ENCODE assay signal across 8 mouse cellular contexts in genomic region chr12:84180701-84181435, GRCm38 (mm10). TPM values are rescaled to one million over a fixed set of nuclear protein-coding genes. Genes with fewer than 3 reads are reported as not detected.
DNase-seq lines count a peak whose midpoint lies in the region; ATAC-seq lines count a peak whose summit lies in the region.

No protein-coding gene starts in this region.

- no peaks in the 10 kb centered on the region for H3K9me3 ChIP-seq in erythroblast, embryonic 14.5 days (ENCODE audit: control insufficient read depth, low read length)
- H3K9me3 ChIP-seq in heart, embryonic 16.5 days (replicated peaks; ENCODE audit: control insufficient read depth, low read length) = no peaks in the 10 kb centered on the region

- peak overlapping the region; percentile 21 for H3K4me3 ChIP-seq in erythroblast, embryonic 14.5 days (replicated peaks)
- no peak overlapping the region for H3K4me3 ChIP-seq in heart, embryonic 16.5 days (ENCODE audit: low read length)

- ATAC-seq in heart, embryonic 16.5 days (replicated peaks; ENCODE audit: extremely low read depth, insufficient read depth, low FRiP score) = peak; percentile 87

- H3K9ac ChIP-seq in heart, embryonic 16.5 days (ENCODE audit: low read length) = peak overlapping the region; percentile 35

- peak; percentile 53 to 54 for DNase-seq in B cell, adult 2 months
- peak; percentile 76 to 80 for DNase-seq in adrenal gland, adult 18-20 months (ENCODE audit: low spot score in 2 of 2)
- DNase-seq in kidney, postnatal 10 days = peak; percentile 85
- peak; percentile 88 for DNase-seq in lung, postnatal 10 days
- peak; percentile 70 for DNase-seq in skeletal muscle tissue, adult 2 months (ENCODE audit: low read depth, low spot score)
- no peak for DNase-seq in embryo, embryonic 10 days (ENCODE audit: low spot score)

- no peaks in the 10 kb centered on the region for H3K27me3 ChIP-seq in erythroblast, embryonic 14.5 days (ENCODE audit: control insufficient read depth)
- no peaks in the 10 kb centered on the region for H3K27me3 ChIP-seq in heart, embryonic 16.5 days (ENCODE audit: control insufficient read depth, insufficient read depth, low read length)

- peaks cover 85% of the 10 kb centered on the region for H3K36me3 ChIP-seq in erythroblast, embryonic 14.5 days (ENCODE audit: control insufficient read depth)
- no peaks in the 10 kb centered on the region for H3K36me3 ChIP-seq in heart, embryonic 16.5 days (ENCODE audit: control insufficient read depth, insufficient read depth)

- peak overlapping the region; percentile 77 for H3K27ac ChIP-seq in heart, embryonic 16.5 days (ENCODE audit: low read length)

- peaks cover 83% of the 10 kb centered on the region for H3K4me1 ChIP-seq in erythroblast, embryonic 14.5 days (ENCODE audit: control insufficient read depth)
- peaks cover 72% of the 10 kb centered on the region for H3K4me1 ChIP-seq in heart, embryonic 16.5 days (ENCODE audit: control insufficient read depth, insufficient read depth, low read length)

- 26% methylated on average over 8 of the region's 8 CpGs for WGBS in heart, embryonic 16.5 days

- H3K4me2 ChIP-seq in heart, embryonic 16.5 days (ENCODE audit: low read depth, low read length) = peak overlapping the region; percentile 27

RNA-seq across cellular contexts. Expression of gene Pnma1, which starts 32.6 kb away (rescaled TPM):
- total RNA-seq in adrenal gland, adult 18-20 months (2021) = under 1 TPM; 0.26 to 0.36 TPM
- 0.02 and 0.03 TPM in 2 replicates for polyA plus RNA-seq in erythroblast, embryonic 14.5 days (2012)
- 0.59 and 0.60 TPM in 2 replicates for polyA plus RNA-seq in heart, embryonic 16.5 days (2015; fragmentation: Nextera tagmentation; extraction: Ambion mirVana)

RNA-seq across cellular contexts. Expression of gene Elmsan1, which starts 37.8 kb away (rescaled TPM):
- total RNA-seq in adrenal gland, adult 18-20 months (2021) = 10 to 100 TPM; 17.5 to 20.6 TPM
- polyA plus RNA-seq in erythroblast, embryonic 14.5 days (2012) = 2.1 and 2.8 TPM in 2 replicates
- 7.1 and 7.5 TPM in 2 replicates for polyA plus RNA-seq in heart, embryonic 16.5 days (2015; fragmentation: Nextera tagmentation; extraction: Ambion mirVana)
